In genomic region chr1:189359699-189360098, GRCm38 (mm10) we compare ENCODE assay signal across 30 mouse cellular contexts. TPM values are rescaled to one million over a fixed set of nuclear protein-coding genes. Genes with fewer than 3 reads are reported as not detected.
A peak's percentile ranks its signal among the peaks of the same experiment; 100 is the strongest.
DNase-seq lines count a peak whose midpoint lies in the region; ATAC-seq and TF ChIP-seq lines count a peak whose summit lies in the region.
"Had no signal": no experiment of that assay in that cellular context is flagged by ENCODE, and none has a peak within 500 bp of the region (broad histone marks: within the 10 kb centered on the region; RNA-seq: fewer than 3 reads in every experiment).

No protein-coding gene starts in this region.

- no peak overlapping the region for H3K4me2 ChIP-seq in limb, embryonic 14.5 days (replicated peaks; ENCODE audit: low read depth, low read length, severe bottlenecking)
- H3K4me2 ChIP-seq in embryonic facial prominence, embryonic 14.5 days (ENCODE audit: low read depth, low read length), result no peak overlapping the region
- no peak overlapping the region for H3K4me2 ChIP-seq in forebrain, embryonic 12.5 days
- H3K4me2 ChIP-seq: embryonic facial prominence, embryonic 12.5 days; heart, embryonic 13.5 days; hindbrain, embryonic 12.5 days; hindbrain, embryonic 15.5 days had no signal

- H3K27ac ChIP-seq in limb, embryonic 14.5 days (replicated peaks; ENCODE audit: low read depth, low read length), result no peak overlapping the region
- no peak overlapping the region for H3K27ac ChIP-seq in limb, embryonic 10.5 days
- H3K27ac ChIP-seq in embryonic facial prominence, embryonic 14.5 days (replicated peaks; ENCODE audit: low read depth, low read length), result no peak overlapping the region
- H3K27ac ChIP-seq in forebrain, embryonic 12.5 days, result no peak overlapping the region
- H3K27ac ChIP-seq: embryonic facial prominence, embryonic 12.5 days; forebrain, embryonic 10.5 days; gastrocnemius, adult 2 months; heart, adult 2 months; heart, embryonic 10.5 days; heart, embryonic 13.5 days; hindbrain, embryonic 12.5 days; hindbrain, embryonic 15.5 days had no signal

- WGBS in limb, embryonic 14.5 days, result 68% methylated on average over 4 of the region's 4 CpGs
- WGBS in limb, embryonic 10.5 days, result 80% methylated on average over 4 of the region's 4 CpGs
- WGBS in embryonic facial prominence, embryonic 14.5 days, result 71% methylated on average over 4 of the region's 4 CpGs
- WGBS in forebrain, embryonic 12.5 days, result 79% methylated on average over 4 of the region's 4 CpGs

- no peak overlapping the region for H3K4me3 ChIP-seq in limb, embryonic 14.5 days (replicated peaks; ENCODE audit: low read length)
- no peak overlapping the region for H3K4me3 ChIP-seq in limb, embryonic 10.5 days
- no peak overlapping the region for H3K4me3 ChIP-seq in embryonic facial prominence, embryonic 14.5 days (ENCODE audit: low read depth, low read length)
- no peak overlapping the region for H3K4me3 ChIP-seq in forebrain, embryonic 12.5 days (replicated peaks)
- H3K4me3 ChIP-seq: embryonic facial prominence, embryonic 12.5 days; erythroblast, embryonic 14.5 days; forebrain, embryonic 10.5 days; gastrocnemius, adult 2 months; heart, adult 2 months; heart, embryonic 10.5 days; heart, embryonic 13.5 days; hindbrain, embryonic 12.5 days; hindbrain, embryonic 15.5 days had no signal

- 0 out of 2 replicates have a peak, but pooled peaks cover 3% of the 10 kb centered on the region for H3K4me1 ChIP-seq in limb, embryonic 14.5 days (ENCODE audit: control insufficient read depth, insufficient read depth, low read length)
- no peaks in the 10 kb centered on the region for H3K4me1 ChIP-seq in limb, embryonic 10.5 days
- no peaks in the 10 kb centered on the region for H3K4me1 ChIP-seq in embryonic facial prominence, embryonic 14.5 days (ENCODE audit: control insufficient read depth, insufficient read depth, low read length)
- no peaks in the 10 kb centered on the region for H3K4me1 ChIP-seq in forebrain, embryonic 12.5 days
- H3K4me1 ChIP-seq: embryonic facial prominence, embryonic 12.5 days; forebrain, embryonic 10.5 days; heart, embryonic 13.5 days; hindbrain, embryonic 12.5 days; hindbrain, embryonic 15.5 days had no signal

- DNase-seq in limb, embryonic 14.5 days (ENCODE audit: low spot score), result peak; percentile 24
- DNase-seq in limb, embryonic 10.5 days (ENCODE audit: low spot score), result no peak
- peak; percentile 44 for DNase-seq in urinary bladder, postnatal 14 days (ENCODE audit: low spot score)
- DNase-seq in urinary bladder, postnatal 10 days (ENCODE audit: low spot score), result no peak
- peak; percentile 53 for DNase-seq in embryonic facial prominence, embryonic 14.5 days (ENCODE audit: low spot score)
- DNase-seq in fat pad, adult 2 months (ENCODE audit: extremely low read depth, low read depth, low spot score), result peak; percentile 74
- DNase-seq in adrenal gland, adult 18-20 months (ENCODE audit: low spot score in 2 of 2), result no peak
- DNase-seq: adrenal gland, adult 8-10 months; adrenal gland, postnatal 25 days; cerebellum, adult 11-12 months; cerebellum, adult 8-10 months; cerebellum, postnatal 10 days; cerebellum, postnatal 36 days; embryo, embryonic 11 days; forebrain, postnatal 0 days; gastrocnemius, adult 2 months; gastrocnemius, postnatal 14 days; heart, adult 2 months had no signal

- no peak for TF ChIP-seq POLR2A in limb, embryonic 14.5 days (IDR thresholded peaks at IDR 0.05; ENCODE audit: borderline replicate concordance, extremely low read depth, insufficient read depth, insufficient read length)

- no peaks in the 10 kb centered on the region for H3K9me3 ChIP-seq in limb, embryonic 14.5 days (ENCODE audit: control insufficient read depth, low read length)
- H3K9me3 ChIP-seq in limb, embryonic 10.5 days (replicated peaks), result no peaks in the 10 kb centered on the region
- H3K9me3 ChIP-seq in embryonic facial prominence, embryonic 14.5 days (ENCODE audit: control insufficient read depth, low read length), result no peaks in the 10 kb centered on the region
- H3K9me3 ChIP-seq in forebrain, embryonic 12.5 days, result no peaks in the 10 kb centered on the region
- H3K9me3 ChIP-seq: embryonic facial prominence, embryonic 12.5 days; forebrain, embryonic 10.5 days; heart, embryonic 10.5 days; hindbrain, embryonic 12.5 days; hindbrain, embryonic 15.5 days had no signal

- no peaks in the 10 kb centered on the region for H3K27me3 ChIP-seq in limb, embryonic 14.5 days (ENCODE audit: control insufficient read depth, insufficient read depth, low read length)
- no peaks in the 10 kb centered on the region for H3K27me3 ChIP-seq in limb, embryonic 10.5 days (ENCODE audit: low read depth, poor library complexity, severe bottlenecking)
- no peaks in the 10 kb centered on the region for H3K27me3 ChIP-seq in embryonic facial prominence, embryonic 14.5 days (replicated peaks; ENCODE audit: control insufficient read depth, insufficient read depth, low read length)
- no peaks in the 10 kb centered on the region for H3K27me3 ChIP-seq in forebrain, embryonic 12.5 days
- H3K27me3 ChIP-seq: embryonic facial prominence, embryonic 12.5 days; heart, embryonic 13.5 days; hindbrain, embryonic 12.5 days; hindbrain, embryonic 15.5 days had no signal

- no peak for ATAC-seq in limb, embryonic 14.5 days (ENCODE audit: low FRiP score, low read depth)
- ATAC-seq in embryonic facial prominence, embryonic 14.5 days (ENCODE audit: low read depth), result no peak
- no peak for ATAC-seq in forebrain, embryonic 12.5 days (ENCODE audit: low FRiP score)
- ATAC-seq: CD4-positive, CD25-positive, alpha-beta regulatory T cell, adult 4 months; forebrain, embryonic 14.5 days; forebrain, postnatal 0 days had no signal

- H3K36me3 ChIP-seq in limb, embryonic 14.5 days (ENCODE audit: control insufficient read depth, insufficient read depth, low read length), result no peaks in the 10 kb centered on the region
- H3K36me3 ChIP-seq in limb, embryonic 10.5 days, result no peaks in the 10 kb centered on the region
- no peaks in the 10 kb centered on the region for H3K36me3 ChIP-seq in embryonic facial prominence, embryonic 14.5 days (ENCODE audit: control insufficient read depth, insufficient read depth, low read length)
- no peaks in the 10 kb centered on the region for H3K36me3 ChIP-seq in forebrain, embryonic 12.5 days (replicated peaks)
- H3K36me3 ChIP-seq: embryonic facial prominence, embryonic 12.5 days; forebrain, embryonic 10.5 days; heart, embryonic 10.5 days; heart, embryonic 13.5 days; hindbrain, embryonic 12.5 days; hindbrain, embryonic 15.5 days had no signal

- no peak overlapping the region for H3K9ac ChIP-seq in limb, embryonic 14.5 days (ENCODE audit: low read depth, low read length, severe bottlenecking)
- H3K9ac ChIP-seq in embryonic facial prominence, embryonic 14.5 days (ENCODE audit: low read depth, low read length), result no peak overlapping the region
- H3K9ac ChIP-seq in forebrain, embryonic 12.5 days, result no peak overlapping the region
- H3K9ac ChIP-seq: embryonic facial prominence, embryonic 12.5 days; forebrain, postnatal 0 days; heart, embryonic 13.5 days; hindbrain, embryonic 12.5 days; hindbrain, embryonic 15.5 days had no signal

RNA-seq across cellular contexts. Expression of gene Kcnk2, which starts 42.4 kb away (rescaled TPM):
- 11.1 and 12.6 TPM in 2 replicates for polyA plus RNA-seq in limb, embryonic 14.5 days (2012; rRNA removed)
- polyA plus RNA-seq in limb, embryonic 14.5 days (2014; fragmentation: Nextera tagmentation; extraction: Ambion mirVana), result 12.0 and 13.1 TPM in 2 replicates
- polyA plus RNA-seq in limb, embryonic 10.5 days (2016; fragmentation: Nextera tagmentation; extraction: Ambion mirVana), result 0.72 and 1.9 TPM in 2 replicates
- 7.7 and 8.4 TPM in 2 replicates for polyA plus RNA-seq in embryonic facial prominence, embryonic 14.5 days (2014; fragmentation: Nextera tagmentation; extraction: Ambion mirVana)
- polyA plus RNA-seq in forebrain, embryonic 12.5 days (2016; fragmentation: Nextera tagmentation; extraction: Ambion mirVana), result 10.7 and 10.8 TPM in 2 replicates
- 10 to 100 TPM; 25.5 to 32.4 TPM for total RNA-seq in adrenal gland, adult 18-20 months (2021)
- total RNA-seq: hematopoietic stem cell, adult 5-6 weeks; MEL had no signal
- polyA plus RNA-seq: CD4-positive, CD25-positive, alpha-beta regulatory T cell, adult 4 months; erythroblast, embryonic 14.5 days had no signal

Comparison
In these comparisons a context has a peak if more than half of its experiments do, and no peak if none do; other contexts are left out.
1. DNase-seq: peak in limb, embryonic 14.5 days (single experiment), urinary bladder, postnatal 14 days (single experiment), embryonic facial prominence, embryonic 14.5 days (single experiment) and fat pad, adult 2 months (single experiment); none in limb, embryonic 10.5 days (single experiment), urinary bladder, postnatal 10 days (single experiment) and adrenal gland, adult 18-20 months (0 of 2).